Mouse (Mus musculus): ENCODE measurements around the gene Zfp704.

Gene Zfp704

GRCm38 (mm10) chr3:9609581-9610341 is at the start of gene Zfp704:
Zfp704 (minus strand) TSS chr3:9610085.
- peak; percentile 93 for DNase-seq (ENCODE audit: low read depth, low spot score)

DNA sequence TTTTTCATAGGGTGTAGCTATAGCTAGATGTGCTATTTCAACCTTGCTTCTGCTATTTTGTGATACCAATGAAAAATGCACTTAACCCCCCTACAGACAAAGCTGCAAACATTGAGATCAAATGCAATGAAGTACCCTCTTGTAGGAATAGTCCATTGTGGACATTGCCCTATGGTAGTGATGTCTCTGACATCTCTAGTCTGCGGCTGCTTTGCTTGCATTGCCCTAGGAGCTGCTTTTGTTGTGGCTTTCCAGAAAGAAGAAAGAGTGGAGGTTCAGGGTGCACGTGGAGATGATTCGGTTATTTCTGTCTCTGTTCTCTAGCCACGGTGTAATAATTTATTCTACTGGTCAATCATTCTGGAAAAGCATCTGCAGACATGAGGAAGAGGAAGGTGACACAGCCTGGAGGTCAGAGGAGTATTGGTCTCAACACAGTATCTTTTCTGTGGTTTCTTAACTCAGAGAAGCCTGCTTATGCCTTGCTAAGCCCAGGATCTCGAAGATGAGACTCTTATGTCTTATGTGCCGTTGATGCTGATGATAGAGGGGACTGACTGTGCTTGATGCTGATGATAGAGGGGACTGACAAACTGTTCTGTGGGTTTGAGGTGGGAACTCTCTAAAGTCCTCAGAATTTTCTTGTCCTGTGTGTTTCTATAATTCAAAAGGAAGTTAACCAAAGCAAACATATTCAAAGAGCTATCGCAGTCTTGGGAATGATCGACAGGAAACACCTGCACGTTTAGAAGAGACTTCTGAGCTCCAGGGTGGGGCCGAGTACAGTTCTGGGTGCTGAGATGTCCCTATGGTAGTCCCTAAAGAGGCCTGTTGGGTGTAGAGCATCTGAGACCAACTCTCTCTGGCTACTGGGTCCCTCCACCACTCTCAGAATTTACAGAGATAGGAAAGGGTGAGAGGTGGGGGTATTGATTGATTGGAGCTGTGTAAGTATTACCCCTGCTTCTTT is 23.4 kb upstream of the Zfp704 start:
- DNase-seq (ENCODE audit: low read depth, low spot score): no peak

DNA sequence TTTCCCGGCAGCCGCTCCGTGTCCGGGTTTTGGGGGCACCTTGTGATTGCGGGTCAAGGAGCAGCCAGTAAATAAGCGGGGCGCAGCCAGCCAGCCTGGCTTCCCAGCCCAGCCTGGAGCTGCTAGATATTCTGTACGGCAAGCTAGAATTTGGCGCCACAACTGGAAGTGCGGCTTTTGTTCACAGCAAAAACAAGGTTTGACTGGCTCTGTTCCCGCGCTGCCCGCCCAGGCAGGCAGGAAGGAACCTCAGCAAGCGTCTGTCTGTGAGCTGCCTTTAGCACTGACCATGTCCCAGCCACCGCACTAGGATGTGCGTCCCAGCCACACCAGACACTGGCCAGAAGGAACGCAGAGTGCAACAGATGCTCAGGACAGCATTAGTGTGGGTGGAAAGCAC is 20.1 kb upstream of the Zfp704 start:
- DNase-seq (ENCODE audit: low read depth, low spot score): no peak

- DNase-seq (ENCODE audit: low read depth, low spot score): no peak
Measured at GRCm38 (mm10) chr3:9628041-9628440, 18.2 kb upstream of the Zfp704 start.

DNA sequence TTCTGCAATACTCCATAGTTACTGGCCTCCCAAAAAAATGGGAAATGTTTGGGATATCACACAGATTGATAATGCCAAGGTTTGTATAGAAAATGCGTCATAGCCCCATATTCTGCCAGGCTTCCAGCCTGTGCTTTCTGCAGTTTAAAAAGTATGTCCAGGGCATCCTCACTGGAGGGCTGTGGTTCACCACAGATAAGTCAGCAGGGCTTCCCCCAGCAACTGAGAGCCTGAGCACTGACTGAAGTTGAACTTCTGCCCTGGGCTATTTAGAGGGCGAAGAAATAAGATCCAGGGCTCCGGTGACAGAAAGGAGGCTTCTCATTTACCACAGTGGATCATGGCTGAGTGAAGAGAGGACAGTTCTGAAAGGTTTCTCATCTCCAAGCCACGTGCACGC is 16.3 kb upstream of the Zfp704 start:
- DNase-seq (ENCODE audit: low read depth, low spot score): no peak

DNA sequence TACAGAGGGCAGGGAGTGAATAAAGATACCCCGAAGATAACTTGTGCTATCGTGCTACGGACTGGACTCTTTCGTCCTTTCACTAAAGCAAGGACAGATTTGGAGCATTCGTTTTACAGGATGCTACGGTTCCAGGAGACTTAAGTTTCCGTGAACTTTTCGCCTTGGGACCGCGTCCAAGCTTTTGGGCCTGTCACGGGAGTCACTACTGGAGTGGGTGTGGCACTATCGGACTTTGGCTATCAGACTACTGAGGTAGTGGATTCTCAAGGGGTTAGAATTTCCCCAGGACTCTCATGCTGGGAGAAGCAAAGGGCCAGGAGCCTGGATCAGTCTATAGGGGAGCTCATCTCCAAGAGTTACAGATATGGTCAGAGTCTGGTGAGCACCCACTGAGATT is 10.7 kb upstream of the Zfp704 start:
- DNase-seq (ENCODE audit: low read depth, low spot score): no peak

GRCm38 (mm10) chr3:9619562-9620275 is 9.8 kb upstream of the Zfp704 start:
- no peak for DNase-seq (ENCODE audit: low read depth, low spot score)

- peak; percentile 84 for DNase-seq (ENCODE audit: low read depth, low spot score)
Measured at GRCm38 (mm10) chr3:9617101-9617500, 7.2 kb upstream of the Zfp704 start.

GRCm38 (mm10) chr3:9614676-9615075 is 4.8 kb upstream of the Zfp704 start:
- no peak for DNase-seq (ENCODE audit: low read depth, low spot score)

DNA sequence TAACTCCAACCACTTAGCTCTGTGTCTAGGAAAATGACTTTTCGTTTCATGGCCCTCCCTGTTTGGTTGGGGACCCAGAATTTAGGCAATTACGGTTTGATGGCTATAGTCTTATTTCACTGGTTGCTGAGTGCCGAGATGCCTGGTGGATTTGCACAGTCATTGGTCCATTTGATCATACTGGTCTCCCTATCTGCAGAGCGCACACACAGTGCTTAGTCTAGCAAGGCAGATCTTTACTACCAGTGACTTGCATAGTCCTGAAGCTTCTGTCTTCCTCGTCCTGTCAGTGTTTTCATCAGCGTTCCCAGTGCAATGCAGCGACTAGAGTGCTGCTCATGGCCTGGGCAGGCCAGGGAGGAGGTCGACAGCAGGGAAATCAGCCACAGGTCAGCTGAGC is 4.1 kb upstream of the Zfp704 start:
- no peak for DNase-seq (ENCODE audit: low read depth, low spot score)

GRCm38 (mm10) chr3:9611226-9611625 is 1.3 kb upstream of the Zfp704 start:
- DNase-seq (ENCODE audit: low read depth, low spot score): no peak

DNA sequence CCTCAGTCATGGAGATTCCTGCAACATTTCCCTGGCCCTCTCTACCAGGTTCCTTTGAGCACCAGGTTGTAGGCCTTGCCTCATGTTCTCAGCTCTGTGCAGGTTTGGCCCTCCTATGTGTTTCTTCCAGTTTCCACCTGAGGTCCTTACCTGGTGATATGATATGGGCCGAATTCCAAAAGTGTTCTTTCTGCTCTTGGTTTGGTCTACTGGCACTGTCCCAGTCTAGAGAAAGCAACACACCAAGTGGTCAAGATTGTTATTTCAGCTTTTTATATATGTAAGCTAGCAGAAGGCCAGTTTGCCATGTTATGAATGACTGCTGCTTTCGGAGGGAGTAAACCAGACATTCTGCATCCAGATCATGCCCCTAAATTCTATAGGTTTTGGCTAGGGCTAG is 541 bp upstream of the Zfp704 start:
- DNase-seq (ENCODE audit: low read depth, low spot score): no peak

GRCm38 (mm10) chr3:9608906-9609580 is 842 bp downstream of the Zfp704 start:
- no peak for DNase-seq (ENCODE audit: low read depth, low spot score)

DNA sequence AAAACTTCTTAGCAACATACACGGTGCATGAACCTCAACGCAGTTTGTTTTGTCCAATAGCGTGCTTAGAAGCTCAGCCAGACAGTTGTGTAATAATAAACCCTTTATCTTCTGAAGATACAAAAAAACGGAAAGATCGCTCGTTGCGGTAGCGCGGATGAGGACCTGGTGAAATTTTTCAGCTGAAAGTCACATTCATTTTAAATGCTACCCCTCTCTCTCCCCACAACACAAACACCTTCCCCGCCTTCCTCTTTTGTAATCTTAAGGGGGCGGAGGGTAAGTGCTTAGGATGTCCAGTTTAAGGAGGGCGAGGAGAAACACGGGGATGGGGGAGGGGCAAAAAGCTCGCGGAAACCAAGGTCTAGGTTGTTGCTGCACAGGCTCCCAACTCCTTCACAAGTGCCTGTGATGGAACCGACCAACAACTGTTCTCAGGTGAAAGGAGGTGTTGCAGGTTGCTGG is 1.4 kb downstream of the Zfp704 start:
- DNase-seq (ENCODE audit: low read depth, low spot score): peak; percentile 67

- peak; percentile 61 for DNase-seq (ENCODE audit: low read depth, low spot score)
Measured at GRCm38 (mm10) chr3:9607686-9608085, 2.2 kb downstream of the Zfp704 start.

DNA sequence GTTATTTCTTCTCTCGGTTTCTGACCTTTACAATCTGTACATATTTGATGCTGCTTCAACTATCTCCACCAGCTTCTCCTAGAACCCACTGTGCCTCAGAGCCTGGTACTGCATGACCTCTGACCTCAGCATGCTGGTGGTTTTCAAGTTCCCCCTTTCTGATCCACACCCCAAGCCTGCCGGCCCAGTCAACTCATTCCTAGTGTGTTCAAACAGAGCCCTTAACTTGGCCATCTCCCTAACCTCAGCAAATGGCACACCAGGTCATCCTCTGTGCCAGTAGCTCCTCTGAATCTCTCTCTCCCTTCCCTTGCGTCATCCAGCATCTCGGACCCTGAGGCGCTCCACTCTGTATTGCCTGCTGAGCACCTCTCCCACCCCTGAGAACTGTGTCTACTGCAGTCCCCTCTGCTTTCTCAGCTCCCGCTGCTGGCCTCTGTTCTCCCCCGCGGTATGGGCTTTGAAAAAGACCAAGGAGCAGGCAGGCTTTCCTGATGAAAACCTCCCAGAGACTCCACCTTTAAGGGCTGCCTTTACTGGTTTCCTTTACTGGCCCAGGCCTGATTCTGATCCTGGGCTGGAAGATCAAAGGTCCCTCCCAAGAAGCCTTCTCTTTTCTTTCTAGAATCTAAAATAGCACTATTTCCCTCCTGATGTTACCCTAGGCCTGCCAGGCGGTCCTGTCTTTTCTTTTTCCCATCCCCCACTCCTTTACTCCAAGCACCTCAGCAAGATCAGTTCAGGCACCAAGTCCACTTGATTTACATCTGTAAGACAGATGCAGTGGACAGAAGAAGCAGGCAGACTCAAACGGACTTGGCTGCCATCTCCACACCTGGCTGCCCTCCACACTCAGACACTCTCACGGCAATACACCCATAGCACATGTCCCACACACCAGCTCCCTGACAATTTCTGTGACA is 3.8 kb downstream of the Zfp704 start:
- no peak for DNase-seq (ENCODE audit: low read depth, low spot score)

DNA sequence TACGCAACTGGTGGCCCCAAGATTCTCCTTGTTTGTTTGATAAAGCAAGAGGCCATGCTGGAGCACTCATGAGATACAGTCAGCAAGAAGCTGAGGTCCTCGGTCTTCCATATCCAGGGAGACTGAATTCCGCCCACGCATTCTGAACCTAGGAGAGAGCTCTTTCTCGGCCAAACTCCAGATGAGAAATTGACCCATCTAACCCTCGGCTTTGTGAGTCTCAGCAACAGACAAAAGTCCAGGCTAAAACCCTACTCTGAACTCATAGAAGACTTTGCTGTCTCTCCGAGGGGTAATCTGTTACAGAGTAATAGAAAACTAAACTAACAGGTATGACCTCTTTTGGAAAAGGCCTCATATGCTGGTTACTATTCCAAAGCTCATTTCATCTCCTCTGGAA is 4.9 kb downstream of the Zfp704 start:
- DNase-seq (ENCODE audit: low read depth, low spot score): no peak

- no peak for DNase-seq (ENCODE audit: low read depth, low spot score)
Measured at GRCm38 (mm10) chr3:9603866-9604265, 6.0 kb downstream of the Zfp704 start.

GRCm38 (mm10) chr3:9600577-9600976 is 9.3 kb downstream of the Zfp704 start:
- no peak for DNase-seq (ENCODE audit: low read depth, low spot score)

- no peak for DNase-seq (ENCODE audit: low read depth, low spot score)
Measured at GRCm38 (mm10) chr3:9599738-9600410, 10.0 kb downstream of the Zfp704 start.

All from forelimb bud, embryonic 11.5 days (tissue).